Mouse (Mus musculus): ENCODE data around the gene Cd40.

Cd40 gene

DNA sequence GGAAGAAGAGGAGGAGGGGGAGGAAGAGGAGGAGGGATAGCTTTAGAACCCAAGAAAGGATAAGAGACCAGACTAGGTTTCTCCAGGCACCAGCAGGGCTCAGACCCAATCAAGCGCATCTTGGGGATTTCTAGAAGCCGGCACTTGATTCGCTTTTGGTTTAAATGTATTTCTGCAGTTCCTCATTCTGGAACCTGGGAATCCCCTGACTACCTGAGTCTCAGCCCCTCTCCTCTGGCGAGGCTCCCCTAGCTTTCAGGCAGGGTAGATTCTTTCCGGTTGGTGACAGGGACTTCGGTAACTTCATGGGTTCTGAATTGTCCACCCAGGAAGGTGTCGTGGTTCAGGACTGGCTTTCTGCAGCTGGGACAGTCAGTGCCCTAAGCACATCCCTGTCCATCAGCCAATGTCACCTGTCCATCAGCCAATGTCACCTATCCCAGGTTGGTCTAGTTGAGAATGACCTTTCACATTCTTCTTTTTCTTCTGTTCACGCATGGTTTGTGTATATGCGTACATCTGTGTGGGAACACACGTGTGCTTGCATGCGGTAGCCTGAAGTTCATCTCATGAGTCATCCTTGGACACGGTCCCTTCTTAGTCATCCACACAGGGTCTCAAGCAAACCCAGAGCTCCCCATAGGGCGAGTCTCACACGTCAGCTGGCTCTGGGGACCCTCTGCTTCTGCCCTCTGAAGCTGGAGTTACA lies 1.1 kb downstream of the Cd40 start:
- peak; percentile 28 for DNase-seq (ENCODE audit: low read depth)

DNA sequence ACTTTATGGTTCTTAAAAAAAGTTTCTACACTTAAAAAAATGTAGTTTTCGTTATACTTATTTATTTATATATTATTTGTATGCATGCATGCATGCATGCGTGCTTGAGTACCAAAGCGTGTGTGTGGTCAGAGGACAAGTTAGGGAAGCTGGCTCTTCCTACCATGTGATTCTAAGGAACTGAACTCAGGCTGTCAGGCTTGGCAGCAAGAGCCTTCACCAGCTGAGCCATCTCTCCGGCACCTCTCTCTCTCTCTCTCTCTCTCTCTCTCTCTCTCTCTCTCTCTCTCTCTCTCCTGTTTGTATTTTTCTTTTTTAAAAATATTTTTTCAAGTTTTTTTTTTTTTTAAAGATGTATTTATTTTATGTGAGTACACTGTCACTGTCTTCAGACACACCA lies 4.5 kb downstream of the Cd40 start:
- DNase-seq (ENCODE audit: low read depth) = no peak

DNA sequence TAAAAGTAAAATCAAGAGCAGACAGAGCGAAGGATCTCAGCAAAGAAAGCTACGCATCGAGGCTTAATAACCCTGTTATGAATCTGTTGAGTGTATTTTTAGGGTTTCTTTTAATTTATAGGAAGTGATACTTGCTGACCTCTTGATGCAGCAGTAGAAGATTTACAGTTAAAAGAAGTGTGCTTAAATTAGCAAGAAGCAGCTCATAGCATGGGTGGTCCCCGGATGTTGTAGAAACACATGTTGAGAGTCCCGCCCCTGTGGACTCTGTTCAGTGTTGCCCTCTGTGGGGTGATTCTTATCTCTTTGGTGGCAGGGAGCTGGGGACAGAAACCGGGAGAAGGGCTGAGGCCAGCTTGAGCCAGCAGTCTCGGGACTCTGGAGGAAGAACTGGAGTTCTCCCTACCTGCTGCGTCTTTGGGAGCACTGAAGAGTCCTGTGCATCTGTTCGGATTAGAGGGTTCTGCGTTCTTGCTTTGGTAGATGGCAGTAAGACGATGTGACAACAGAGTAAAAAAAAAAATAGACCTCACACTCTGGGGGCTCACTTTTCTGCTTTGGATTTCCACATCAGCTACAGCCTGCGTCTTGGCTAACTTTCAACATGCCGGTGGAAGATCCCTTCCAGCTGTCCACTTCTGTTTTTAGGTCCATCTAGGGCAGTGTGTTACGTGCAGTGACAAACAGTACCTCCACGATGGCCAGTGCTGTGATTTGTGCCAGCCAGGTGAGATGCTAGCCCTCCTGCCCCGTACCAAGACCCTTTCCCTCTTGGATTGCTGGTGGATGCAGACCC lies 6.4 kb downstream of the Cd40 start:
- no peak for DNase-seq (ENCODE audit: low read depth)

DNA sequence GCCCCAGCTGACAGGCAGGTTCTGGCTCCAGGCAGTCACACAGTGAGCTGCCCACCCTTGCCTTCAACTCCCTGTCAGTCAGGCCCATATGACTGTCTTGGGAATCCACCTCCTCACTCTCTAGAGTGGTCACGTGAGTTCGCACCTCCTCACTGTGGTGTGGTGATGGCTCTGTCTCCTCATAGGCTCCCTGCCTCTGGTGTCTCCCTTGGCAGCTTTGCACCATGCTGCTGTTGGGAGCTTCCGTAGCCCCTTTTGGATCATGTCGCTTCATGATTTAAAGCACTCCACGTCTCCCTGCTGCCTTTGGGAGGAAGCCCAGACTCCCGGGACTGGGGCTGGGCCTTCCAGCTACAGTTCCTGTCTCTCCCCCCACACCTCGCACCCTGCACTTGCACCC lies 9.1 kb downstream of the Cd40 start:
- no peak for DNase-seq (ENCODE audit: low read depth)

DNA sequence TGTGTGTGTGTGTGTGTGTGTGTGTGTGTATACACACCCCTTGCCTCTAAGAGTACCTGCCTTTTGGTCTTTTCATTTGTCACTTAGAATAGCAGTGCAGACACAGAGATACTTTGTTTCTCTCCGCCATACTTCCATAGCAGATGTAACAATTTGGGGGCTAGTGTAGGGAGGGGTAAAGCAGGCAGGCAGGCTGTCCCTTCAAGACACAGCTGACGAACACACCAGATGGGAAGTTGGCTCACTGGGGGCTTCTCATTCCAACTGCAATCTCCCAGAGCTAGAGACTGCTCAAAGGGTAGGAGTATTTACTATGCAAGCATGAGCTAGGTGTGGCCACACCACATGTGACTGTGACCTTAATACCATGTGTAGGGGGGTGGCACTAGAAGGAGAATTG lies 13.4 kb downstream of the Cd40 start:
- no peak for DNase-seq (ENCODE audit: low read depth)

DNA sequence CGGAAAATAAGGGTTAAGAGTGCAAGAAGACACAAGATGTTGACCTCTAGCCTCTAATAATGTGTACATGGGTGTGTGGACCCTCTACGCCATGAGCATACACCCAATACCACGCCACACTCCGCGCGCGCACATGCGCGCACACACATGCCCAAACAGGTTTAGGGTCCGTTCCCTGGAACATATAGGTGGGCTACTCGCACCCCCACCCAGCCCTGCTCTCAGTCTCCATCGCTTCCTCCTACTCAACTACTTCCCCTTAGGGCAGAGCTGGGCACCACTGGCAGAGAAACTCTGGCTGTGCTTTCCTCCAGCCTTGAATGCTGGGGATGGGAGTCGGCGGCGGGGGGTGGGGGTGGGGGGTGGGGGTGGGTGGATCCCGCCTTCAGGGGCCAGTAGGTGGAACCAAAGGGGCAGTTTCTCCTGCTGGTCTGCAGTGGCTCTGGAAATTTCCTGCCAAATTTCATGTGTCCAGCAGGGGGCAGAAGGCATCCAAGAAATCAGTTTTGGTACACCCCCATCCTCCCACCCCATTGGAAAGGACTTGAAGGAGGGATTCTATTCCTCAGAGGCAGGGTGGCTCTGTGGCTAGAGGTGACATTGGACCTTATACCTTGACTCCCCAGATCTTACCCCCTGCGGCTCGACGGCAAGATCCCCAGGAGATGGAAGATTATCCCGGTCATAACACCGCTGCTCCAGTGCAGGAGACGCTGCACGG lies 14.8 kb downstream of the Cd40 start:
- DNase-seq (ENCODE audit: low read depth) = peak; percentile 53

DNA sequence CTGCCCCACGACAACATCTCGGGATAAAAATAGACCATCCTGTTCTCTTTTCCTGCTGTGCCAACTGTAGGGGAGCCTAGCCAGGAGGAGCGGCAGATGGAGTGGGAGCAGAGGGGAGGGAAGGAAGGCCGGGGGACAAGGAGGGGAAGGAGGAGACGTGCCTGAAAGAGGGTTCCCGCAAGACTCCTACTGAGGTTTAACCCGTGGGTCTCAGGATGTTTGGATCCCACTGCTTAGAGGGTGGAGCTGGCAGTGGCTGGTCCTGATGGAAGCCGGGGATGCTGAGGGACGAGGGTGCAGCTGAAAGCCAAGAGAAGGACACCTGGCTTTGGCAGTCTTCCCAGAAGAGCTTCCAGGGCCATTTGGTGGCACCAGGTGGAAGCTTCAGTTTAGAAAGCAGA lies 18.0 kb downstream of the Cd40 start:
- no peak for DNase-seq (ENCODE audit: low read depth)

DNA sequence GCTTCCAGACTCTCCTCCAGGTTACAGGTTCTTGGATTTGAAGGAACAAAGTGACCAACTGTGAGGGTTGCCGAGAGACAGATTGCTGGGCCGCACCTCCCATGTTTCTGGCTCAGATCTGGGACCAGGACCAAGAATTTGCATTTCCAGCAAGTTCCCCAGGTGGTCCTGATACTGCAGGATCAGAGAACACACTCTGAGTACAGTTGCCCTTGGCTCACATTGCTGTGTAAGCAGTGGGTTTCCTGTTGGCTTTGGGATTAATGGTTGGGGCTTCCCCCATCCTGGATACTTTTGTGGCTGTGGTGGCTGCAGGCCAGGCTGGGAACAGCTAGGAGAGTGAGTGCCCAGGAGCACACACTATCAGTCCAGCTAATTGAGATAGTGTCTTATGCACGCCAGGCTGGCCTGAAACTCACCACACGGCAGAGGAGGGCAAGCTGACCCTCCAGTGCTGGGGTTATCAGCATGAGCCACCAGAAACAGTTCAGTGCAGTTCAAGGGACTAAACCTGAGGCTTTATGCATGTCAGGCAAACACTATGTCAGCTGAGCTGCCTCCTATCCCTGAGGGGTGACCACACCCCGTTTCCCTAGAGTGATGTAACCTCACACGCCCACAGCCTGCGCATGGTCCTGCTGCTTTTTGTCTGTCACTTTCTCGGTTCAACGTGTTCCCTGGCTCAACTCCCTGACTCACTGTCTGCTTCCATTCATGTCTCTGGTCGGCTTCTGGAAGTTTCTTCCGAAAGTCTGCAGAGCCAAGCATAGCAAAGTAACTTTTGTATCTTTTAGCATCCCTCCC lies 18.9 kb downstream of the Cd40 start:
- DNase-seq (ENCODE audit: low read depth) = no peak

DNA sequence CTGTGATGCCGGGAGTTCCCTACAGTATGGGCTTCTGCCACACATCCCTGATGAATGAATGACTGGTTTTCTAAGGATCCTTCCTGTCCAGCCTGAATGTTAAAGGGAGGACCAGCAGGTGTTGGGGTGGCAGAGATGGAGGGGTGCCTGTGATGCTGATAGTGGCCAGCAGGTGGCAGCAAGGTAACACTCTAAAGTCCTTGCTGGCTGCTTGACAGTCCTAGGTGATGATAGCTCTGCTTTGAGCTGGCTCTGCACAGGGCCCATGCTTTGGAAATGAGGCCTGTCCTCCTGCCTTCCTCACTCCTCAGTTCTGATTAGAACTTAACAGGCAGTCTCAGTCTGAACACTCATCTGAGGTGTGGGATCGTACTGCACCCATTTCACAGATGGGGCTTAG lies 19.5 kb downstream of the Cd40 start:
- DNase-seq (ENCODE audit: low read depth) = peak; percentile 79

DNA sequence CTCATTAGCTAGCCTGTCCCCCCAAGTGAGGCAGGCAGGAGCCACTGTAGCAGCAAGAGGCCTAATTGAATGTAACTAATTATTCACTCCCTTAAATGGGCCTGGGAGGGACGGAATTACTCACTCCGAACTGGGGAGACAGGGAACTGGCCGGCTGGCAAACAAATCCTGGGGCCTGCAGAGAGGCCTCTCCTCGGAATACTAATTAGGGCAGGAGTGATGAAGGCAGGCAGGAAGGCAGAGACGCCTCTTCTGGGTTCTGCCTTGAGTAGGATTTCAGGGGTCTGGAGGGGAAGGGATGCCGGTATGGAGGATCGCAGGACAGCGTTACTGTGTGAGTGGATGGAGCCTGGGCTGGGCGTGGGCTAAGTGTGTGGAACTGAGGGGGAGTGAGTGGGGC lies 21.6 kb downstream of the Cd40 start:
- no peak for DNase-seq (ENCODE audit: low read depth)

DNA sequence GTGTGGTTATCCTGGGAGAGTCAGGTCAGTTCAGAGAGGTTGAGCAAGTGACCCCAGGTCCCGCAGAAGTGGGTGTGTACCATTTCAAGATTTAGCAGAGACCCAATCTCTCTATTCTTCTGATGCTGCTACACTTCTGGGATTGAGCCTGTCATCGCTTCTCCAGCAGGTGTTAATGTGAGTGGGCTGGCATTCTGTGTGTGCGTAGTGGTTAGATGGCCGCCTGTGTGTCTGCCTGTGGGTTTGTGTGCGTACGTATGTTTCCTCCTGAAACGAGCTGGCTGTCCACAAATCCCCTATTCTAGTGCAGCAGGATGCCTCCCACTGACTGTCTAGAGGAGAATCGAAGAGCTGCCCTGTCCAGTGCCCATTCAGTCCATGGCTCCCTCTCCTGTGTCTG lies 22.6 kb downstream of the Cd40 start:
- no peak for DNase-seq (ENCODE audit: low read depth)

DNA sequence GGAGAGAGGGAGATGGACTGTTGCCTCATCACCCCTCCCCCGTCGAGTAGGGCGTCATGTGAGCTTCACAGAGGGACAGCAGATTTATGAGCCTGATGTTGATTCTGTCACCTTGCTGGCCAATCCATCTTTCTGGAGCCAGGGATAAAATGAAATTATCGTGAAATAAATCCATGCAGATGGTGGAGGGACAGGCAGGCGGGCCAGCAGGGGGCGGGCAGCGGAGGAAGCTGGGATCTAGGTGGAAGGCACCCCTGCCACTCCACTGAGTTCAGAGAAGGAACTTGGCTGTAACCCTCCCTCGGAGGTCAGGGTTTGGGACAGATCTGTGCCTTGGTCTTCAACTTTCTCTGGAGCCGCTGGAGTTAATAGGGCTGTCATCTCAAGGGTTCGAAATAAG lies 23.2 kb downstream of the Cd40 start:
- no peak for DNase-seq (ENCODE audit: low read depth)

DNA sequence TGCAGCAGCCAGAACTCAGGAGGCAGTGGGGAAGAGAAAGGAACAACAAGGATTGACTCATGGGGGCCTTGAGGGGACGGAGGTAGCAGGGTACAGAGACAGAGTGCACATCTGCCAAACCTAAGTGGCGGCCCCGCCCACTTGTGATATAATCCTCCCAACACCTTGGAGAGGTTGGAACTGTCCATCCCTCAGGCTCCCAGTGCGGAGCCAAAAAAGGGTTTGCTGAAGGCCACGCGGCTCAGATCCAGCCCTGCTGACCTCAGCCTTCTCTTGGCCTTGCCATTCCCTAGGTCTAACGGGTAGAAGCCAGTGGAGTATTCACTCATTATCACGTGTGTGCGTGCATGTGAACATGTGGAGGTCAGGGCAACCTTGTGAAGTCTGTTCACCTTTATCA lies 25.2 kb downstream of the Cd40 start:
- no peak for DNase-seq (ENCODE audit: low read depth)

DNA sequence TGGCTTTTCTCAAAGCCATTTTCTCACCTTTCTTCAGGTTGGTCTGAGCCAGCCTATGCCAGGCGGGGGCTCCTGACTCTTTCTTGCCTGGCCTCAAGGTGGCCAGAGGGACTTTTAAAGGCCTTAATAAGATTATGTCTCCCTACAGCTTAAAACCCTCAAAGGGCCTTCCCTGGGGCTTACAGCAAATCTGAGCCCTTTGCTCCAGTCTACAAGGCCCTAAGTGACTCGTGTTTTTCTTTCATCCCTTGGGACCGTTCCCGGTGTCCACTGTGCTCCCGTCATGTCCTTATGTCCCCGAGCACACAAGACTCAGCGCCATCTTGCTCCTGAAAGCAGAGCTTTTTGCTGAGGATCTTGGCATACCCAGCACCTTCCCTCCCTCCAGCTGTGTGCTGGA lies 25.8 kb downstream of the Cd40 start:
- DNase-seq (ENCODE audit: low read depth) = no peak

DNA sequence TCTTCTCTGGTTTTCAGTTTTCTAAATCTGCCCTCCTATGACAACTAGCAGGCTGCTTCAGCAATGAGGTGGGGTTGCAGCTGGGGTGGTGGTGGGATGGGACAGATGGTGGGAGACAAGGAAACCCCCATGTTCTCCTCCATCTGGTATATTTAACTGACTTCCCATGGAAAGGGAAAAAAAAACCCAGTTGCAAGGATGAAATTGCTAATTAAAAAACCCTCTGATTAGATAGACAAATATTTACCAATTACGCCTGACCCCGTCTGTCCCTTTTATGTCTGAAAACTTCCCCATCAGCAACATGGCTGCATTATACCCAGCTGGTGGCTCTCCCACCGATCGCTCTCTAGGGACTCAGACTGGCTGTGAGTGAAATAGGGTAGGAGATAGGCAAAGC lies 31.2 kb downstream of the Cd40 start:
- no peak for DNase-seq (ENCODE audit: low read depth)

DNA sequence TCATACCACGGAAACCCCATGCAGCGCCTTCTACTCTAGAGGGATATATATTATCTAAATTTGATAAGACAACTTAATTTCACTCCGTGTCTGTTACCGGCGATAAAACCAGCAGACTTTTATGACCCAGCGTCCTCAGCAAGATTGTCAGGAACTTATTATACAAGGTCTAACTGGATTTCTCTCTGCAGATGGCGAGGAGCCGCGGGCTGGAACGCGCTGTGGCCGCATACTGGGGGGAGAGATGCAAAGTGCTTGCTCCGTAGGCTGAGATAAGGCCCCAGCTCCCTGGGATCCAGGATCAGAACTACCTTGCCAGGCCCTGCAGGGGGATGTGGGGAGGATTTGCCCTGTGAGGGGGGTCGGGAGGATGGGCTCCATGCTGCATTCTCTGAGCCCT lies 34.0 kb downstream of the Cd40 start:
- no peak for DNase-seq (ENCODE audit: low read depth)

DNA sequence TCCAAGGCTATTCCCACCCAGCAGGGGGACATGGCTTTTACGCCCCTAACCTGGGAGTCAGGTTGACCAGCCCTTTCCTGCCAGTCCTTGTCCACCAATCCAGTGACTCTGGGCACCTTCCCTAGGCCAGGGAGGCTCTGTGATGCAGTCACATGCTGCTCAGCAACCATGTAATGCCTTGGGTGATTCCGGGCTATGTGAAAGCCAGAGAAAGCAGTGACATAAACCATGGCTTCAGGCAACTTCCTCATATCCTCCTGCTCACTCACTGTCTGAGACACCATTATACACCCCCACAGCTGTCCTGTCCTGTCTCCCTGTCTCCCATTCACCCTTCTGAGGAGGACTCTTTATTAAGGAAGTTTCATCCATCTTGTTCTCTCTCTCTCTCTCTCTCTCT lies 35.2 kb downstream of the Cd40 start, which contains the start of gene 1700025C18Rik:
TSS of gene 1700025C18Rik (minus strand) at position 101 of the 400 bp plus-strand sequence.
- DNase-seq (ENCODE audit: low read depth) = no peak

DNA sequence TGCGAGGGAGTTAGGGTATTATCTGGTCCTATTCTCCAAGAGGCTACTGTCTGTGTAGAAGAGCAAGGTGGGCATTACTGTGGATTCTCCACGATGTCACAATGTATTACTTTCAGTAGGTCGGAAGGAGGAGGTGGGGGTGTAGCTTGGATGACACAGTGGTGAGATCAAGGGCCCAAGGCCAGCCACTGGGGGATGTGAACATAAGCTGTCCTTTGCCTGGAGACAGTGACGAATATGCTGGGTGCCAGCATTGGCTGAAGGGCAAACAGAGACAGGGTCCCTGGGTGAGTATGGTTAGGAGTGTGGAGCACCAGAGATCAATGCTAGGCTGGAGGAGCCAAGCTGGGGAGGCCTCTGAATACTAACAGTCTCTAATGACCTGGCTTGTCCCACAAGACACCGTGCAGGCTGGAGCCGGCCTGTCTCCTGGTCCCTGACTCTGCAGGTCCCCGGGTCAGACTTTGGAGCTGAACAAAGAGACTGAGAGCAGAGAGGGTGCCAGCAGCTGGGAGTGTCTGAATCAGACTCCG lies 36.1 kb downstream of the Cd40 start:
- no peak for DNase-seq (ENCODE audit: low read depth)

DNA sequence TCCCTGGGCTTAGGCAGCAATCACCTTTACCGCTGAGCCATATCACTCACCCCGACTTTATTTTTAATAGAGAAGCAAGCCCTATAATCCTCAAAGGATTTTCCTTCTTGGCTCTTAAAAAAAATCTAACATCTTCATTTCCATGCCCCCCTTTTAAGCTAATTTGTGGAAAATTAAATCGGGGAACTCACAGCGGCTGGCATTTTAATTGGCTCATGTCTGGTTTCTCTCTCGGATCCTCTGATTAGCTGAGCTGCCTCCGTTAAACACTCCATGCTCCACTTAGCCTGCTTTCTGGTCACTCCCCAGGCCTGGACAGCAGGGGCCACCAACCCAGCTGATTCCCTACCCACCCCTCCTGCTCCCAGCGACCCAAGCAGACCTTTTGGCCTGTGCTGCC lies 37.0 kb downstream of the Cd40 start:
- no peak for DNase-seq (ENCODE audit: low read depth)

DNA sequence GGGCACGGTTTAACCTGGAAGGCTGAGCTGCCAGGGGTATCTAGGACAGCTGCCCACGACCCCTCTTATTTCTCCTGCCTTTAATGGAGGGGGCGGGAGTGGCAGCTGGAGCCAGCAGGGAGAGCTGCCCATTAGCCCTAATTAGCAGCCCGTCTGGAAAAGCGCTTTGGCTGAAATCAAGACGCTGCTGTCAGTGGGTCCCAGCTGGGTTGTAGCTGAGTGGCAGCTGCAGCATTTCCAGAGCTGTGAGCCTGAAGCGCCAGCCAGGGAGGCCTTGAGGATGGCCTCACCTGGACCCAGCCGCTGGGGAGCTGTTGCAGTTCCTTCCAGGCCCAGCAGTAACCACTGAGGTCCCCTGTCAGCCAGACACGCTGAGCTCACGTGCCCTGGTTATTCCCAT lies 40.9 kb downstream of the Cd40 start:
- DNase-seq (ENCODE audit: low read depth) = no peak

DNA sequence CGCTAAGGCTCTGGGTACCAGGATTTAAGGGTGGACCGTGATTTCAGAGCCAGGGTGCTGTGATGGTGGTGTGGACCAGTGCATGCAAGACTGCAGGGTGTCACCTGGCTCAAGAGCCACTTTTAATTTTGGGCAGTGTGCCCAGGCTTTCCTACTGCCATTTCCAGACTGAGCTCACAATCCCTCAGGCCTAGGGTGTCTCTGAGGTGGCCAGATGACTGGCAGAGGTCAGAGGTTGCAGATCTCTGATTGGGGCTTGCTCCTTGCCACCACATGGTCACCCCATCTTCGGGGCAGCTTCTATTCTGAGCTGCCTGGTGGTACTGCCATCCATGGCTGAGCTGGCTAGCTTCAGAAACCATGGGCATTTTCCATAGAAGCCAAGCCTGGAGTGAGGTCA lies 43.4 kb downstream of the Cd40 start:
- DNase-seq (ENCODE audit: low read depth) = no peak

DNA sequence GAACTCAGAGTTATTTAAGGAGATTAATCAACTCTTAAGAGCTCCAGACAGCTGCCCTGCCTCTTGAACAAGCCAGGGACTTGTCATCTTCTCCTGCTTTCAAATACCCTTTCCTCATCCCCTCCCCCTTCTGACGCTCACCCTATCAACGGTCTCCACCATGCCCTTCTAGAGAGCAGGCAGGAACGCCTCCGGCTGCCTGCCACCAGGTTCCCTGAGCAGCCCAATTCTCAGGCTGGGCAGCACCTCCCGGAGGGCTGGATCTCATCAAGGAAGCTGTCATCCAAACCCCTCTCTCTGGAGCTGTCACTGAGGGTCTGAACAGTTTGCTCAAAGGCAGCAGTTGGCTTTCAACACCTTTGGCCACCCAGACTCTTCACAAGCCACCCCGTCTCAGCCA lies 45.3 kb downstream of the Cd40 start:
- DNase-seq (ENCODE audit: low read depth) = no peak
